Mouse (Mus musculus) liver, adult 2 months (tissue): ENCODE measurements around the gene 4930579F01Rik. TPM values are rescaled to one million over a fixed set of nuclear protein-coding genes. Genes with fewer than 3 reads are reported as not detected.

Experiments
- DNase-seq: peaks from one replicate; pipeline ENCODE4 v3.0.0-alpha.2; 2011; ENCODE audit warnings: low read depth, low spot score; ENCODE audit errors: extremely low read depth
- H3K27ac ChIP-seq: fragments of 200-500 bp; replicated peaks from 2 replicates; pipeline ENCODE4 v1.5.1; 2012; ENCODE audit warnings: low read depth, mild to moderate bottlenecking, control low read depth, inconsistent platforms, low read length; ENCODE audit not compliant: insufficient read depth
- H3K27me3 ChIP-seq: fragments of 200-500 bp; 2 replicates; pipeline ENCODE4 v1.6.1; 2012; ENCODE audit warnings: mild to moderate bottlenecking, moderate library complexity, low read length, inconsistent platforms; ENCODE audit not compliant: control insufficient read depth, insufficient read depth
- H3K36me3 ChIP-seq: fragments of 200-500 bp; 2 replicates; pipeline ENCODE4 v1.6.1; 2012; ENCODE audit warnings: low read length, inconsistent platforms; ENCODE audit not compliant: control insufficient read depth, insufficient read depth
- H3K4me1 ChIP-seq: fragments of 200-500 bp; 2 replicates; pipeline ENCODE4 v1.6.1; 2011; ENCODE audit warnings: low read length; ENCODE audit not compliant: control insufficient read depth, insufficient read depth
- H3K4me3 ChIP-seq: fragments of 200-500 bp; 2 replicates; pipeline ENCODE4 v1.5.1; 2011; ENCODE audit warnings: low read depth, mild to moderate bottlenecking, control low read depth, low read length, moderate library complexity; ENCODE audit not compliant: insufficient read depth
- H3K79me2 ChIP-seq: fragments of 200-500 bp; 2 replicates; pipeline ENCODE4 v1.6.1; 2012; ENCODE audit warnings: inconsistent platforms, mild to moderate bottlenecking, low read length, moderate library complexity; ENCODE audit not compliant: control insufficient read depth, insufficient read depth
- H3K9ac ChIP-seq: fragments of 200-500 bp; 2 replicates; pipeline ENCODE4 v1.6.1; 2012; ENCODE audit warnings: low read depth, mild to moderate bottlenecking, control low read depth, inconsistent platforms, low read length
- CTCF ChIP-seq: fragments of 200-500 bp; IDR thresholded peaks from 2 replicates; pipeline ENCODE4 v1.5.1; 2011; ENCODE audit warnings: low read depth, low read length, control low read depth
- POLR2A ChIP-seq: fragments of 200-500 bp; IDR thresholded peaks from 2 replicates; pipeline ENCODE4 v1.6.1; 2011; ENCODE audit warnings: low read length, control low read depth; ENCODE audit not compliant: insufficient read depth; ENCODE audit errors: extremely low read depth
- WGBS: fragments of 180-500 bp; shearing (Covaris S2); methylation state at CpG from one replicate; pipeline ENCODE4 v1.1.7; 2018; 5-methylcytosine and 5-hydroxymethylcytosine counted together
- polyA plus RNA-seq: library from polyadenylated mRNA; depleted of rRNA; stranded (reverse); fragments of >200 nt; gene quantifications from 2 replicates; pipeline ENCODE4 v1.2.3, GENCODE M21; 2012
- total RNA-seq: library from RNA; depleted of rRNA; stranded (reverse); fragments of >200 nt; gene quantifications from 2 replicates; pipeline ENCODE4 v1.2.3, GENCODE M21; 2014

4930579F01Rik gene
- total and polyA plus RNA-seq, 2 experiments, result not detected

- H3K79me2 ChIP-seq, result no peaks in the 10 kb centered on the region
- peaks cover 34% of the 10 kb centered on the region for H3K4me1 ChIP-seq
- peak overlapping the region; percentile 80 for H3K27ac ChIP-seq
- no peaks in the 10 kb centered on the region for H3K27me3 ChIP-seq
- no peak overlapping the region for H3K4me3 ChIP-seq
- no peaks in the 10 kb centered on the region for H3K36me3 ChIP-seq
- TF ChIP-seq CTCF (peak; percentile 63), POLR2A (no peak)
- peak overlapping the region; percentile 33 for H3K9ac ChIP-seq
- DNase-seq, result peak; percentile 91
- WGBS, result 16% methylated on average over 5 of the region's 5 CpGs
Observed at GRCm38 (mm10) chr3:138222952-138223351, 29.3 kb upstream of the 4930579F01Rik start.

DNA sequence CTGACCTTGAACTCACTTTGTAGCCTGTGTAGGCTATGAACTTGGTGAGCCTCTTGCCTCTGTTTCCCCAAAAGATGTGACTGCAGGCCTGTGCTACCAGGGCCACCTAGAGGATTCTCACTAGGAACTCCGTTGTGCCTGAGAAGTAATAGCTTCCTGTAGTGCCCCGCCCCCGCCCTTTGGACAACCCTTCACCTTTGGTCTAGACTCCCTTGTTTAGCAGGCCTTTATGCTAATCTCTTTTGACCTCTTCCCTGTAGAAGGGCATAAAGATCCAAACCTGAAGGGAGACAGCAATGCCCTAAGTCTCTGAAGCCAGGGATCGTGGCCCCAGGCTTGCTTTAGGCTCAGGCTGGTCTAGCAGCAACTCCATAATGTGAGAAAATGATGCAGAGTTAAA is 28.9 kb upstream of the 4930579F01Rik start:
- peak overlapping the region; percentile 80 for H3K27ac ChIP-seq
- H3K27me3 ChIP-seq, result no peaks in the 10 kb centered on the region
- H3K4me1 ChIP-seq, result peaks cover 30% of the 10 kb centered on the region
- H3K4me3 ChIP-seq, result no peak overlapping the region
- WGBS, result 17% methylated on average over 4 of the region's 4 CpGs
- H3K36me3 ChIP-seq, result no peaks in the 10 kb centered on the region
- peak; percentile 80 for DNase-seq
- H3K9ac ChIP-seq, result peak overlapping the region; percentile 33; the same call in 1 of the 2 replicates
- no peak for TF ChIP-seq POLR2A
- TF ChIP-seq CTCF, result 0 out of 2 replicates have a peak, but pooled peaks have one; percentile 8
- H3K79me2 ChIP-seq, result no peaks in the 10 kb centered on the region

DNA sequence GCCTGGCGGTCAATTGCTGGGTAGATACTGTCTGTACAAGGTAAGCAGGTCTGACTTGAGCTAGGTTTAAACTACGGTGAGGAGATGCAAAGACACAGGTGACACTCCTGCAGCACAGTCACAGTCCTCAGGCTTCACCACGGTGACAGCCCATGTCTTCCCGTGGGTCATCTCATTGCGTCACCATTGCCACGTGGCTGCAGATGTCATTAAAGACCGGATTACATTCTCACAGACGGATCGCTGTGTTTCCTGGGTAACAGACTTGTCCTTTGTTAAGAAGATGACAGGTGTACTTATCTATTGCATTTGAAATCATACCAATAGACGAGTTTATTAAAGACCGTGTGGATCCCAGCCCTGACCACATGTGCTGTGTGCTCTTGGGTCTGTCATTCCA is 27.5 kb upstream of the 4930579F01Rik start:
- H3K79me2 ChIP-seq, result no peaks in the 10 kb centered on the region
- no peak overlapping the region for H3K4me3 ChIP-seq
- no peak overlapping the region for H3K9ac ChIP-seq
- 41% methylated on average over 11 of the region's 11 CpGs for WGBS
- H3K36me3 ChIP-seq, result no peaks in the 10 kb centered on the region
- DNase-seq, result peak; percentile 67
- TF ChIP-seq POLR2A, result no peak
- TF ChIP-seq CTCF, result no peak
- H3K27ac ChIP-seq, result no peak overlapping the region
- H3K4me1 ChIP-seq, result peaks cover 25% of the 10 kb centered on the region
- H3K27me3 ChIP-seq, result no peaks in the 10 kb centered on the region

DNA sequence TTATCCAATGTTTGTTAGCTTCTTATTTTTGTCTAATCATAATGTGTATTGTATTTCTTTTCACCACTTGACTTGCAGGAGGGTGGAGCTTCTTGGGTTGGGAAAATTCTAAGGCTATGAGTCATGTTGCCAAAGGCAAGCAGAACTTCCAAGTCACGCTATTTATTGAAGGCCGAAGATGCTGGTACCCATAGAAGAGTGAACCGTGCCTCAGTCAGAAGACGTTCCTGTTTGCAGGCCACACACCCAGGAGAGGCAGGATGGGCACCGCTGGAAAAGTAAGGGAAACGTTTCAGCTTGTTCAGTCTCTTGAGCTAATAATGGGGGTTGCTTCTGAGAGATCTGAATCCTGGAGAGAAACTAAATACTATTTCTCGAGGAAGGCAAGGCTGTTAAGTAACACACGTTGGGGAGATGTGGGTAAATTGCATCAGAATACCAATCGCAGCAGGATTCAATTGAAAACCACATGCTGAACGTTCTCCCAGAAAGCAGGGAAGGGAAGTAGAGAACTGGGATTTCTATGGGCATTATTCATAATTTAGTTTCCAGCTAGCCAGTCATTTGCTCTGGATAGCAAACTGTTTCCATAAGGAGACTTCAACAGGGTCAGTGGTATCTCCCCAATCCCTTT is 24.1 kb upstream of the 4930579F01Rik start, which contains the start of gene Adh7:
Gene Adh7 (plus strand): TSS at position 130 of the 634 bp plus-strand sequence.
- no peak within 1 kb of the TSS for H3K9ac ChIP-seq
- no peak within 1 kb of the TSS for H3K4me3 ChIP-seq
- TF ChIP-seq CTCF, result no peak
- no peak for TF ChIP-seq POLR2A
- no peak within 1 kb of the TSS for H3K27ac ChIP-seq
- H3K36me3 ChIP-seq, result no peaks in the 10 kb centered on the region
- DNase-seq, result no peak
- H3K27me3 ChIP-seq, result no peaks in the 10 kb centered on the region
- H3K79me2 ChIP-seq, result no peaks in the 10 kb centered on the region
- 79% methylated on average over 10 of the region's 10 CpGs for WGBS
- peaks cover 5% of the 10 kb centered on the region; the same call in 1 of the 2 replicates for H3K4me1 ChIP-seq

GRCm38 (mm10) chr3:138216091-138216490 is 22.5 kb upstream of the 4930579F01Rik start:
- no peaks in the 10 kb centered on the region for H3K79me2 ChIP-seq
- no peak overlapping the region for H3K9ac ChIP-seq
- no peak overlapping the region for H3K4me3 ChIP-seq
- no peaks in the 10 kb centered on the region for H3K4me1 ChIP-seq
- TF ChIP-seq CTCF (no peak), POLR2A (no peak)
- no peaks in the 10 kb centered on the region for H3K27me3 ChIP-seq
- H3K36me3 ChIP-seq, result no peaks in the 10 kb centered on the region
- 85% methylated on average over 8 of the region's 8 CpGs for WGBS
- no peak overlapping the region for H3K27ac ChIP-seq
- no peak for DNase-seq

DNA sequence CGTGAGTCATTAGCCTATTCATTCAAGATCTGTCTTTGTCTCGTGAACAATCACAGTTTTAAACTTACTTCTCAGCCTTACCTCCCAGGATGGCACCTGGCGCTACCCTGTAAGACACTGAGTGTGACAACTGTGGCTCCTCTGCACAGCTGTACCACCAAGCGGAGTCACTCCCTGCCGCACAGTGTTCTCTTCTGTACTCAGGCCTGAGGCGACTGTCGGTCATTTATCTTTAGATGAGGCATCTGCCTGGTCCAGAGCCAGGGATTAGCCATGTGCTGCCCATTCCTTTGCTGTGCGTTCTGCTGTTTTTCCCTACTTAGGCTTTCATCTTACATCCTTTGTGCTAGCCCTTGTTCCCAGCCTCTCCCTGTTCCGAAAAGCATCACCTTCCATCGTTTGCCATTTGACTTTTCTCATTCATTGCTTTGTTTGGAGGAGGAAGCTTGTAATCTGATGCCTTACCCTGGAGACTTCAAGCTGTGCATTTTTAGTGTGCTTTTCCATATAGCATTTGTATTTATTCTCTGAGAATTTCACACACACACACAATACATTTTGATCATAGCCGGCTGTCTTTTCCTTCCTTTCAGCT is 21.9 kb upstream of the 4930579F01Rik start:
- Histone ChIP-seq H3K4me3 (no peak overlapping the region), H3K36me3 (no peaks in the 10 kb centered on the region), H3K9ac (no peak overlapping the region), H3K4me1 (no peaks in the 10 kb centered on the region), H3K79me2 (no peaks in the 10 kb centered on the region), H3K27ac (no peak overlapping the region), H3K27me3 (no peaks in the 10 kb centered on the region)
- TF ChIP-seq POLR2A (no peak), CTCF (no peak)
- WGBS, result 81% methylated on average over 11 of the region's 11 CpGs
- DNase-seq, result no peak
